Mouse (Mus musculus) thymus, adult 2 months (tissue): Measurements from ENCODE around the gene Ugt2b36.
"Not testable (repeated sequence)": the region's sequence is repeated elsewhere in the genome, so short reads cannot be mapped to it uniquely, and the experiment has no call there.

ENCODE experiments used
- CTCF ChIP-seq: fragments of 200-500 bp; IDR thresholded peaks from 2 replicates; pipeline ENCODE4 v1.5.1; 2012; ENCODE audit warnings: mild to moderate bottlenecking, control low read depth, low read length, moderate library complexity, borderline replicate concordance; ENCODE audit not compliant: control insufficient read depth, poor library complexity, insufficient read depth; ENCODE audit errors: extremely low read depth
- POLR2A ChIP-seq: fragments of 200-500 bp; IDR thresholded peaks from 2 replicates; pipeline ENCODE4 v1.6.1; 2012; ENCODE audit warnings: mild to moderate bottlenecking, low read length, control low read depth, moderate library complexity; ENCODE audit not compliant: control insufficient read depth, poor library complexity, insufficient read depth; ENCODE audit errors: extremely low read depth

- TF ChIP-seq CTCF, POLR2A: not testable (repeated sequence)
Measured at GRCm38 (mm10) chr5:87103697-87104096, 11.3 kb upstream of the Ugt2b36 start.
